Mouse (Mus musculus) cerebellum, adult 8-10 months (tissue): Measurements from ENCODE around the gene Etv5.

ENCODE experiments used
- DNase-seq: peaks from one replicate; pipeline ENCODE4 v3.0.0; 2022

Gene Etv5

DNA sequence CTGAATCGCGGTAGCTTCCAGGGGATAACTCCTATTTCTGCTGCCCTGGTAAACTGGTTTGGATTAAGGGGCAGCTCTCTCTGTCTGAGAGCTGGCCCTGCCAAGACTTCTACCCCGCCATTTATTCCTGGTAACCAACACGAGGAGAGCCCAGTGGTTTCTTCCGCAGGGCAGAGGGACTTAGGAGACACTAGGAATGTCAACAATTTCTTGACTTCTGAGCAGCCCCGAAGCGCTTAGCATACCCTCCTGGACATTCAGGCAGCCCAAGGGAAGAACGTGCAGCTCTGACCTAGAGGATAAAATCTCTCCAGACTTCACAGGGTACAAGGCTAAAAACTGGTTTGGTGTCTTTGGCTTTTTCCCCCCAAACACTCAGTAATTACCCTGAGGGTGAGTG is 10.1 kb downstream of the Etv5 start:
- no peak for DNase-seq

DNA sequence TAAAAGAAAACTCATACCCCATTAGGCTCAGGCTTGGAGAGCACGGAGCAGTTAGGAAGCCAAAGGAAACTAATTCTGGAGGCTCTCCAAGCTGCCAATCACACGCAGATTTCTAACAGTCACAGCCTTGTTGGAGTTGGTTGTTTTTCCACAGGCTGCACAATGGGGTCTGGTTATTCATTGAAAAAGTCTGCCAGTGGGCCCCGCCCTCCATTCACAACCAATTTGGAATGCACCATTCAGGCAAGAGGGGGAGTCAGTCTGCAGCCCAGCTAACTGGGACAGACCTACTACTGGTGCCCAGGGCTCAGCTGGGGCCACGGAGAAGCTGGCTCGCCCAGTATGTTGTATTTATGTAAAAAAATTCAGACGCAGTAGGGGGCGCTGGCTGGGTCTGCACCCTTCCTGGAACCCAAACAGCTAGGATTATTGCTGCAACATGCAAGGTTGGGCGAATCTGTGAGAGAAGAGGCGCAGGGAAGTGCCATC is 10.6 kb downstream of the Etv5 start:
- DNase-seq: peak; percentile 82

DNA sequence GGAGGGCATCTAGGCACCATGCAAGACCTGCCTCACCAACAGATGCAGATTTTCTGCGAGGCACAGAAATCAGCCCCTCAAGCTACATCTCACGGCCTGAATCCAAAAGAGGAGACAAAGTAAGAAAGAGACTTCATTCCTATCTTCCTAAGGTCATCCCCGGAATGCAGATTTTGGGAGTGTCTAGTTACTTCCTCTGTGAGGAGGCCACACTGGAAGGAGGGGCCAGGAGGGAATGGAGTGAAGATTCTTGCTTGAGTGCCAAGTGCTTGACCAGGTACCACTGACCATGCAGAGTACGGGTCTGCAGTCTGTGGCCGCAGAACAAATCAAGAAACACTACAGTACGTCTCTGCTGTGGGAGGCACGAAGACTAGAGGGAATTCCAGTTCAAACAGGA is 12.7 kb downstream of the Etv5 start:
- no peak for DNase-seq

DNA sequence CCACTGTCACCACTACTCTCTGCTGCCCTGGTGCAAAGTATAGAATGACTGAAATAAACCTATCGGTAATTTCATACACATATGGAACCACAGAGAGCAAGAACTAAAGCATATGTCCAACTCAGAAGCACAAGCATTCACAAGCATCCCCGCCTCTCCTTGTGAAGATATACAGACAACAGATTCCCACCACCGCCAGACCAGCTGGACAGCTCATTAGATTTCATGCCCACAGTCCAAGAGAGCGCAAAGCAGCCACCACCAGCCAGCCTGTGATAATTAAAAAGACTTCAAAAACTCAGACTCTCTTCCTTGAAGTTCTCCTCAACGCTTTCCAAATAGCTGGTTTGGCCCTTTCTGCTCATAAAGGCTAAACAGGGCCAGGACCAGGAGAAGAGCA is 17.3 kb downstream of the Etv5 start:
- no peak for DNase-seq

DNA sequence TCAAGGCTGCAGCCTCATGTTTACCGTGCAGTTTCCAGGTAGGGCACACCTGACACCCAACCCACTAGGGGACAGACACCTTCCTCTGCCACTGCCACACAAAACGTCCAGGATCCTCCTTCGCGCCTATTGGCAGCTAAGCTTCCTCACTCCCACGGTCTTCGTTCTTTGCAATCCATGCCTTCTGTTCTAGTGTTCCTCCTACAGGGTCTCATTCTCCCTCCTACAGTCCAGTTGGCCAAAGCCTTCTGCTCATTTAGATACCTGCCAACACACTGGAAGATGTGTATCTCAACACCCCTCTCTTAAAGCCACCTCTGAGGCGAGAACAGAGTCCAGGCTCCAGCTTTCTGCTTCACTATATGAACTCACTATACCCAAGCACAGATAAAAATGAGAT is 21.6 kb downstream of the Etv5 start:
- DNase-seq: no peak

DNA sequence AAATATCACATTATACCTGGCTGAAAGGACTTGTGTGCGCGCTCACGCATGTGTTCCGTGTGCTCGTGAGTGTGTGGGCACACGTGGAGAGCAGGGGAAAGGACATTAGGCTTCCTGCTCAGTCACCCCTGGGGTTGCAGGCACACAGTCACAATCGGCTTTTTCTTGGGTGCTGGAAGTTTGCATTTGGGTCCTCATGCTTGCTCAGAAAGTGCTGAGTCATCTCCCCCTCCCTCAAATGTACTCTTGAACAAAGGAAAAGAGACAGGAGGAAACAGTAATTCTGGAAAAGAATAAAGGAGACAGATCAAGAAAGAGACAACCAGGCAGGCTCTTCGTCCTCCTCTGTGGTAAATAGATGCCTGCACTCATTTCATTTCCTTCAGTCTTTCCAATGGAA is 22.5 kb downstream of the Etv5 start:
- no peak for DNase-seq

DNA sequence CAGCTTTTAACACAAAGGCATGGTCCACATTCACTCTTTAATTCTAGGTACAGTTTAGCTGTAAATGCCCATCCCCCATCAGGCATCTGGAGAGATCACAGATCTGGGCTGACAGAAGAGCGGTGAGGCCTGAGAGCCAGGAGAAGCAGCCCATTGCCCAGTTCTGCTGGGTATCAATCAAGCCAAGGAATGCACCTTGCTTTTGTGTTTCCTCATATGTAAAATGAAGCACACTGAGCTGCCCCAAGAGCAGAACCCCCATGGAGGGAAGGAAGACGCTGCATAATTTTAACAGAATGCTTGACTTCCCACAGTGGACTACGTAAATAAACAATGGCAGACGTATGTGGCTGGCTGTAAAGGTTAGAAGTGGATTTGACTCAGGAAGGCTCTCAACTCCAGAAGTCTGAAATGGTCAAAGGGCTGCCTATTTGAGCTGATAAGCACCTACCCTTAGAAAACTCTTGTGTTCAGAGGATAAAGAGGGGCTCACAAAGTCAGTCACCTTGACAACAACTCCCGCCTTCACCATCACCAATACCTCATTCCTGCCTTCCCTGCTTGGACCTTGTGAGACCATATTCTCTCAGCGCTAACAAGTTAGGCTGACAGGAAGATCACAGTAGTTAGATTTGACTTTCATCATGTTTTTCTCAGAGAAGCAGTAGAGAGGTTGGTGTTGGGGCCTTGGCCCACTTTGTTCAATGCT is 23.2 kb downstream of the Etv5 start:
- no peak for DNase-seq

DNA sequence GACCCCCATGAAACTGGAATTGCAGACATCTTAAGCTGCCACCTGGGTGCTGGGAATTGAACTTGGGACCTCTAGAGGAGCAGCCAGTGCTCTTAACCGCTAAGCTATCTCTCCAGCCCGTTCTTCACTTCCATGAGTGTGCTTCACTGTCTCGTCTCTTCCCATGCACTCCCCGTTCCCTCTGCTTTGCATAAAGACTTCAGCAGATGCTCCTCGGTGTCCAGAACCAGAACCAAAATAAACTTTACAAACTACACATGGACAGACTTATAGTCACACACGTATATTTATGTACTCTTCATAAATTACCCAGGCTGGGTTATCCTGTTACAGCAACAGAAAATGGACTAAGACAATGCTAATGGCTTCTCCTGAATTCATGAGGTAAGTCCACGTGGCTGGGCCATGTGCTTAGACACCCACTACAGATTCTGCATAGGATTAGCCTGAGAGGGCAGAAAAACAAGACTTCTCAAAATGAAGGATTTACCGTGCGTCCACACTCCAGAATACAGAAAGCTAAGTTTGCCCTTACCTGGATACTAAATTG is 25.2 kb downstream of the Etv5 start:
- no peak for DNase-seq

DNA sequence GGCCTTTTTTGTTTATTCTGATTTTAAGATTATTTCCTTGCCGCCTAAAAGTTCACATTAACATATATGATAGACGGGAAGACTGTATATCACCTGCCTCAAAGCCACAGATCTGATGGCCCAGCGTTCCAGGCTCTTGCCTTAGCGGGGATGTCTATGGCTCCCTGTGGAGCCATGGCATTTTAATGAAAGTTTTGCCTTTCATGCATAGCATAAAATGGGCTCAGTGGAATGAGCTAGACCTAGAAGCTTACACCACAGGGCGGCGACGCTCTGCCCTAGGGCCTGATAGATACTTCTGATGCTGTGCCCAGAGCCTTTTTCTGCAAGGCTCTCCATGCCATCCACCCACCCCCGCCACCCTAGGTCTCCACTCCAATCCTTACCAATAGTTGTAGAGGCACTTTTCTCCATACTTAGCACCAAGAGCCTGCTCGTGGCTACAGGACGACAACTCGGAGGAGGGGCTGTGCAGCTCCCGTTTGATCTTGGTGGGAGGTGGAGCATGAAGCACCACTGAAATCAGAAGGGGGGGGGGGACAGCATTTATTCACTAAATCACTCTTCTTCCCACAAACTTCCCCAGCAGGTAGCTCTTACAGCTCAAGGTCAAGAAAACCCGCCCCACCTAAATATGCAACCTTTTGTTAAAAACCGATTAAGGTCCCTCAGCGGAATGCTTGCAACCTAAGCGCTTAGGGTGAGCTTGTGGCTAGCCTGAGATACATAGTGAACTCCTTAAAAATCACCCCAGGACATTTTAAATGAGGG is 26.9 kb downstream of the Etv5 start:
- DNase-seq: no peak

DNA sequence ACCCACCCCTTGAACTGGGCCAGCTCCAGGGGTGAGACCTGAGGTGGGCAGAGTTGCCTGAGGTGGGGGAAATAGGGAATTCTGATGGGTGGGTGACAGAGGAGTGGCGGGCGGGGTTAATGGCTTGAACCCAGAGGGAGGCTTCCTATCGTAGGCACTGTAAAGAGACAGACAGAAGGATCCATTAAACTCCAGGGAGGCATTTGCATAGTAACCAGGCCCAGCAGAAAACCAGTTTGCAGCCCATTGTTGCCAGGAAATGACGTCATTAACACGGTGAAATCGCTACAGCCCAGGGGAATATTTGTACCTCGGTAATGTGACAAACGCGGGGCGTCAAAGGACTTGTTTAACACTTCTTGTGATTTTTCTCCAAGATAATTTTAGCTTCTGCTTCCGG is 27.8 kb downstream of the Etv5 start:
- DNase-seq: no peak

DNA sequence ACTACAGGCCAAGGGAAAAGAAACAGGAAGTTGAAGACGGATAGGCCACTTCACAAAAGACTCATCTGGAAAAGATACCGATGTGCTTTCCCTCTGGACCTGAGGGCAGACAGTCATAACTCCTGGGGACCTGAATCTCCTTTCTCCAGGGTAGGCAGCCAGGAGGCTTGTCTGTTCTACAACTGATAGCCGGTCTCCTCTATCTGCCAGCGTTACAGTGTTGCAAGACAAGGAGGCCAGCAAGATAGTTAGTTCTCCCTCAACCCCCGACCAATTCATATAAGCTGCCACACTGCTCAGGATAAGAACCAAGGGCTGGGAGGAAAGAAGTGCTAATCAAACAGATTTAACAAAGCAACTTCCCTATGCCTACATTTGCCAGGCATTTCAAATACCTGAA is 29.5 kb downstream of the Etv5 start:
- DNase-seq: no peak

DNA sequence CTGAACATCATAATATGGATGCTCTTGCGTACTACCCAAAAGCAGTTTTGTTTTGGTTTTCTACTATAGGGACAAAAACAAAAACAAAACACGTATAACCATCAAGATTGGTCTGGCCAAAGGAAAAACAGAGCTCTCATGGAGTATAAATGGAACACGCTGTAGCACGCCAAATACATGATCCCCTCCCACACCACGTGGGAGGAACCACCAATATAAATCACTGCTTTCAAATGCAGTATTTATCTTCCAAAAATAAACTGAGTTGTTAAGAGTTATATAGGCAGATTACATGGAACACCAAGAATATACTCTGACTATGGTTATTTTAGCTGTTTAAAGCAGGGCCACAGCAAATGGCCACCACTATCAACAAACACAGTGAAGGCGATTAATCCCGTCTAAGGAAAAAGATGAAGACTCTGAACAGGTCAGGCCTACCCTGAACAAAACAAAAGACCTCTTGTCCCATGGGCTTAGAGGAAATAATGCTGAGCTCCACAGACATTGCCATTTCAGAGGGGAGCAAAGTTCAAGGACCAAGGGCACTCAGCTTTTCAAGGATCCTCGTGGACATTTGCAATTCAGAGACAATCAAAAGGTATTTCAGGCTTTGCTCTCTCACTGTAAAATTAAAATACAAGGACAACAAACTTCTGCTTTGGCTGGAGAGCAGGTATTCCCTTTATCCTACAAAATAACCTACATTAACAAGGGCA is 30.7 kb downstream of the Etv5 start:
- DNase-seq: no peak

DNA sequence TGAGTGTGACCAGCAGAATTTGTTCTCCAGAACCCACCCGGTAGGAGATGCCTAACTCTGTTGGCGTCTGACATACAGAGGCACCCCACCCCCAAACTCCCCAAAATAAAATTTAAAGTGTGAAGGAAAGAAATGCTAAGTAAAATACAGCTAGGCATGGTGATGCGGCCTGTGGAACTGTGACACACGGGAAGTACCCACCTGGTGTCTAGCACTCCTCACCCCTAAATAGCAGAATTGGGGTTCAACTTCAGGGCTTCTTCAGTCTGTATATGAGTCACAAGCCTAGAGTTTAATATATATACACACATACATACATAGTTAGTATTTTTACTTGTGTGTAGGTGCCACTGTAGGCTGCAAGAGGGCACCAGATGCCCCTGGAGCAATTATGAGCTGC is 32.8 kb downstream of the Etv5 start:
- DNase-seq: no peak

DNA sequence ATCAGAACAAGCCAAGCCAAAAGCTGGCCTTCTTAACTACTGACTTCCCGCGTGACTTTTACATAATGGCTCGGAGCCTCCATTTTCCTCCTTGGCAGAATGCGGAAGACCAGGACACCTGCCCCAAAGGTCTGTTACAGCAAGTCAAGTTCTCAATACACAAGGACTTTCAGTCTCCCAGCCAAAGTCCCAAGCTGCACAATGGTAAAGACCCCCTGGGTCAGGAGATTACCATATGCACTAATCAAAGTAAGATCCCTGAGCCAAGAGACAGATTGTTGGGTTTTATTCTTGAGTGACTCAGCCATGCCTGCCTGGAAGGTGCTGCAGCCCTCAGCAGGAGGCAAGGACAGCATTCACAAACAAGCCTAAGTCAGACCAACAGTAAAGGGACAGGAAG is 33.5 kb downstream of the Etv5 start:
- peak; percentile 78 for DNase-seq

DNA sequence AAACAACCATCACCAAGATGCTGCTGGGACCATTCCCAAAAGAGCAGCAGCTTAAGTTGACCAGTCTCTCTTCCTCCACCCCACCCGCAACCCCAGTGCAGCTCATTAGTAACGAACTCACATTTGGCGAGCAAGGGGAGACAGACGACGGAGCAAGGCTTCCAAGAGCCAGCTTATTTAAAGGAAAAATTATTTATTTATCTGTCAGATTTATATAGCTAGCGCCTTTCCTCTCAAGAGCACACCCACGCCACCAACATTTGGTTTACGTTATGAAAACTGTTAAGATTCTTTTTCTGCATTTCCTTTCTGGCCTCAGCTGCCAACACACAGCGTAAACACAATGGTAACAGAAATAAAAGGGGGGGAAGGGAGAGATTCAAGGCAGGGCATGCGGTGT is 34.0 kb downstream of the Etv5 start:
- DNase-seq: no peak

DNA sequence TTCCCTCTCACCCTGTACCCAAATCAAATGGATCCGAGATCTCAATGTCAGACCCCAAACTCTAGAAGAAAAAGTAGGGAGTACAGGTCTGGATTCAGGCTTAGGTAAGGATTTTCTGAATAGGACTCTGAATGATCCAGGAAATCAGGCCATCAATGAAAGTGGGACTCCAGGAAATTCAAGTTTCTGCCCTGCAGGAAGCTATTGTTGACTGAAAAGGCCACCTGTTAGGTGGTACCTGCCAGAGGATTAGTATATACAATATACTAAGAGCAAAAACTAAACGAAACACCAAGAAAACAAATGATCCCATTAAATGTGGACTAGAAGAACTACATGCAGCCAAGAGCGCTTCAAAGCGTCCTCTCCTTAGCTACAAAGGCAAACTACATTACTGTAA is 35.8 kb downstream of the Etv5 start:
- DNase-seq: no peak

DNA sequence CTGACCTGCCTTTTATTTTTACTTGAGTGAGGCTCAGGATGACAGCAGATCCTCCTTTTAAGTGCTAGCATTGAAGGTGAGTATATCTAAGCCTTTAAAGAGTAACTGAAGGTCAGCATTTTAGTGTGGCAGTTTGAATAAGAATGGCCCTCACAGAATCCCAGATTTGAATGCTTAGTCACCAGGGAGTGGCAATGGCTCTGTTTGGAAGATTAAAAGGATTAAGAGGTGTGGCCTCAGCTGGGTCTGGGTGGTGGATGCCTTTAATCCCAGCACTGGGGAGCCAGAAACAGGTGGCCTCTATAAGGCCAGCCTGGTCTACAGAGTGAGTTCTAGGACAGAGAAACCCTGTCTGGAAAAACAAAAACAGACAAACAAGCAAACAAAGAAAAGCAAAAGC is 36.9 kb downstream of the Etv5 start:
- no peak for DNase-seq

DNA sequence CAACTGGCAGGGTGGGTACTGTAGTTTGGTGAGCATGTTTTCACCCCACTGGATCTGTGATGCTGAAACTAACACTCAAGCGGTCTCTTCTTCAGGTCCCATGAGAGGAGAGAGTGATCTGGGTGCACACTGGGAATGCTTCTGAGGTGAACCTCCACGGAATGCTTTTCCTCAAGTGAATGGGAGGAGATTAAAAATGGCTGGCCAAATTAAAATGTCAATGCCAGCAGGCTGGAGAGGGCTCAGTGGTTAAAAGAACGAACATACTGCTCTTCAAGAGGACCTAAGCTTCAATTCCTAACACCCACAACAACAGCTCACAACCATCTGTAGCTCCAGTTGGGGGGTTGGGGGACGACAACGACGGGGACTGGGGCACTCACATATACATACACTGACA is 39.3 kb downstream of the Etv5 start:
- no peak for DNase-seq

DNA sequence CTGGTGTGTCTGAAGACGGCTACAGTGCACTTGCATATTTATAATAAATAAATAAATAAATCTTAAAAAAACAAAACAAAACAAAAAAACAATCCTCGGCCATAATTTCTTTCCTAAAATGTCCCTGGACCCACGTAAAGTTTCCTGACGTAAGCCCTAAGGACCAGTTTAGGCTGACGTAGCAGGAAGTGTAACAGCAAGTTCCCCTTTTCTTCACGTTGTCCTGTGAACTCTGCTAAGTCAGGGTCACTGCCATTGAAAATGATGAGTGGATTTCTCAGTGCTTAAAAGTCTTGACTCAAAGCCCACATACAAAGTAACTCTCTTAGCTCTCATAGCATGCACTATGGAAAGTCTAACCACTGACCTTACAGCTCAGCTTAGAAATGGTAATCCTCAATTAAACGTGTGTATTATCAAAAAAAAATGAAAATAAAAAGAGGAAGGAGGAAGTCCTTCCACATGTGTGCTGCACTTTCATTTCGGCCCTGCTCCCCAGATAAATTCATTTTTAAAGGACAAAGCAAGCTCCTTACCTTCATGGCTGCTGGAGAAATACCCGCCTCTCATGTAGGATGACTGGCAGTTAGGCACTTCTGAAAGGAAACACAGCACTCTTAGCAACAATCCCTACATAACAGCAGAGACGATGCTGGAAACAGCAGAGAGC is 40.6 kb downstream of the Etv5 start:
- no peak for DNase-seq

DNA sequence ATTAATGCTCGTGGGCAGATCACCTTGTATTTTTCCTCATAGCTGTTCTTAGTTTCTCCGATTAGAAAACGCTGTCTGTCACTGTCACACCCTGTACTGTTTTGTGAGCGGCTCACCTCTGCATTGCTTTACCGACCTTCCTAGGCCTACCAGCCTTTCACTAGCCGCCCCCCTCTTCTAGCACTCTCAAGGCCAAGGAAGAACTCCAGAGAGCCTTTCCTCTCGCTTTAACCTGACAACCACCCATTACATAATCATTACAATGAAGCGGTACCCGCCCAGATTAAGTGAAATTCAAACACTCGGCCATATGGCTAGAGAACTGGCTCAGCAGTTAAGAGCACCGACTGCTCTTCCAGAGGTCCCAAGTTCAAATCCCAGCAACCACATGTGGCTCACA is 41.2 kb downstream of the Etv5 start:
- no peak for DNase-seq

DNA sequence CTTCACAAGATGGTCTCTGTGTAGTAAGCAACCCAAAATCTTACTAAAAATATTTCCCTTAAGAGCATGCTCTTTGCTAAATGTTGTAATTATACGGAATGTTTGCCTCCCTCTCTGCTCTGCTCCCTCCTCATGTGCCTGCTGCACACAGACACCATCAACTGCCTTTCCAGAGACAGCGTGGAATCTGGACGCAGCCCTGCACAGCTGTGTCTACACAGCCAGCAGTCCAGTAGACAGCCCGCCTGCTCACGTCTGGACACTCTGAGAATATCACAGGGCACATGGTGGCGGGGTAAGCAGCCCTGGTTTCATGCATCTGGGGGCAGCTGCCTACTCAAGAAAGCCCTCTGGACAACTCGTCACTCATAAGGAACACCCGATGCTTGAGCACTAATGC is 43.1 kb downstream of the Etv5 start:
- no peak for DNase-seq

DNA sequence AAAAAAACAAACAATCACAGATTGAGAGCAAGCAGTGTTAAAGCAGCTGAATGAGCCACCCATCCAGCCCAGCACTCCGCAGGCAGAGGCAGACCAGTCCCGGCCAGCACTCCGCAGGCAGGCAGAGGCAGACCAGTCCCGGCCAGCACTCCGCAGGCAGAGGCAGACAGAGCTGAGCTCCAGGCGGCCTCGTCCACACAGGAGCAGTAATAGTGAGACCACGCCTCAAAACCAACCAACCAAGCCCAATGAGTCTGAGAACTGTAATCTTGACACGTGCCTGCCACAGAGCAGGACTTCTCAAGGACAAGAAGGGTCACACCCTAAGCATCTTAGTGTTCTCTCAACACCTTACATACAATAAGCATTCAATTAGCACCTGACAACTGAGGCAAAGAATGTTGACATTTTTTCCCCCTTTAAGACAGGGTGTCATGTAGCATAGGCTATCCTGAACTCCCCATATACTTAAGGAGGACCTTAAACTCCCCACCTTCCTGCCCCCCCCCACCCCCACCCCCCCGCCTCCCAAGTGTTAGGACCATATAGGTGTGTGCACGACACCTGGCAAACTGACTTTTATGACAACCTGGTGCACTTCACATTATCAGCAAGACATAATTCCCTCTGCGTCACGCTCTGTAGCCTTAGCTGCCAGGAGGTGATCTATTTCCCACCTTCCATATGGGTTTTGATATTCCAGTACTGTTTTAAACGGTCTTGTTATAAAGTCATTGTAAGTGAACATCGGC is 44.2 kb downstream of the Etv5 start:
- no peak for DNase-seq
